Mouse (Mus musculus): Measurements from ENCODE around the gene Nell2.

Gene Nell2

GRCm38 (mm10) chr15:95101522-95101921, 426.8 kb downstream of the Nell2 start:
- DNase-seq (ENCODE audit: low spot score), result no peak

- DNase-seq (ENCODE audit: low spot score), result no peak
These were observed 428.2 kb downstream of the Nell2 start for GRCm38 (mm10) chr15:95100133-95100532.

- no peak for DNase-seq (ENCODE audit: low spot score)
These were observed 442.4 kb downstream of the Nell2 start for GRCm38 (mm10) chr15:95085962-95086361.

GRCm38 (mm10) chr15:95081654-95082053, 446.7 kb downstream of the Nell2 start:
- no peak for DNase-seq (ENCODE audit: low spot score)

- DNase-seq (ENCODE audit: low spot score), result no peak
These were observed 453.0 kb downstream of the Nell2 start for GRCm38 (mm10) chr15:95075356-95075755.

GRCm38 (mm10) chr15:95070881-95071280, 457.5 kb downstream of the Nell2 start:
- no peak for DNase-seq (ENCODE audit: low spot score)

GRCm38 (mm10) chr15:95068799-95069198, 459.6 kb downstream of the Nell2 start:
- DNase-seq (ENCODE audit: low spot score), result no peak

- DNase-seq (ENCODE audit: low spot score), result no peak
These were observed 460.3 kb downstream of the Nell2 start for GRCm38 (mm10) chr15:95068023-95068422.

GRCm38 (mm10) chr15:95055081-95055650, 473.2 kb downstream of the Nell2 start:
- DNase-seq (ENCODE audit: low spot score), result no peak

GRCm38 (mm10) chr15:95049171-95049729, 479.1 kb downstream of the Nell2 start:
- DNase-seq (ENCODE audit: low spot score), result no peak

GRCm38 (mm10) chr15:95047486-95047885, 480.9 kb downstream of the Nell2 start:
- no peak for DNase-seq (ENCODE audit: low spot score)

- DNase-seq (ENCODE audit: low spot score), result no peak
These were observed 484.3 kb downstream of the Nell2 start for GRCm38 (mm10) chr15:95044011-95044410.

GRCm38 (mm10) chr15:95042437-95042836, 485.9 kb downstream of the Nell2 start:
- no peak for DNase-seq (ENCODE audit: low spot score)

- DNase-seq (ENCODE audit: low spot score), result no peak
These were observed 498.9 kb downstream of the Nell2 start for GRCm38 (mm10) chr15:95029487-95029875.

- DNase-seq (ENCODE audit: low spot score), result no peak
These were observed 499.4 kb downstream of the Nell2 start for GRCm38 (mm10) chr15:95028862-95029486.
